Mouse (Mus musculus): ENCODE results near the gene Aqp1. TPM values are rescaled to one million over a fixed set of nuclear protein-coding genes. Genes with fewer than 3 reads are reported as not detected.

Gene Aqp1
- polyA plus RNA-seq, 1 experiment from 2014 or later: 0.38 TPM

- Histone ChIP-seq H3K27me3 (ENCODE audit: control insufficient read depth, insufficient read depth, low read length) (no peaks in the 10 kb centered on the region), H3K9ac (ENCODE audit: low read length) (no peak overlapping the region), H3K4me1 (ENCODE audit: control insufficient read depth, insufficient read depth, low read length) (no peaks in the 10 kb centered on the region), H3K4me3 (ENCODE audit: low read depth, low read length) (no peak overlapping the region), H3K9me3 (ENCODE audit: control insufficient read depth, low read length) (no peaks in the 10 kb centered on the region), H3K27ac (ENCODE audit: low read depth, low read length) (no peak overlapping the region), H3K36me3 (ENCODE audit: control insufficient read depth, insufficient read depth, low read length) (no peaks in the 10 kb centered on the region), H3K4me2 (no peak overlapping the region)
- DNase-seq (ENCODE audit: low spot score, missing footprints): no peak
- ATAC-seq (ENCODE audit: low FRiP score): no peak
- 83% methylated on average over 1 of the region's 1 CpGs for WGBS
Measured at GRCm38 (mm10) chr6:55362663-55363062, 26.4 kb downstream of the Aqp1 start.

GRCm38 (mm10) chr6:55367126-55367525 lies 30.9 kb downstream of the Aqp1 start:
- Histone ChIP-seq H3K4me2 (no peak overlapping the region), H3K27me3 (ENCODE audit: control insufficient read depth, insufficient read depth, low read length) (no peaks in the 10 kb centered on the region), H3K36me3 (ENCODE audit: control insufficient read depth, insufficient read depth, low read length) (no peaks in the 10 kb centered on the region), H3K9me3 (ENCODE audit: control insufficient read depth, low read length) (no peaks in the 10 kb centered on the region), H3K4me3 (ENCODE audit: low read depth, low read length) (no peak overlapping the region), H3K9ac (ENCODE audit: low read length) (no peak overlapping the region), H3K27ac (ENCODE audit: low read depth, low read length) (no peak overlapping the region), H3K4me1 (ENCODE audit: control insufficient read depth, insufficient read depth, low read length) (no peaks in the 10 kb centered on the region)
- ATAC-seq (ENCODE audit: low FRiP score): no peak
- DNase-seq (ENCODE audit: low spot score, missing footprints): no peak

DNA sequence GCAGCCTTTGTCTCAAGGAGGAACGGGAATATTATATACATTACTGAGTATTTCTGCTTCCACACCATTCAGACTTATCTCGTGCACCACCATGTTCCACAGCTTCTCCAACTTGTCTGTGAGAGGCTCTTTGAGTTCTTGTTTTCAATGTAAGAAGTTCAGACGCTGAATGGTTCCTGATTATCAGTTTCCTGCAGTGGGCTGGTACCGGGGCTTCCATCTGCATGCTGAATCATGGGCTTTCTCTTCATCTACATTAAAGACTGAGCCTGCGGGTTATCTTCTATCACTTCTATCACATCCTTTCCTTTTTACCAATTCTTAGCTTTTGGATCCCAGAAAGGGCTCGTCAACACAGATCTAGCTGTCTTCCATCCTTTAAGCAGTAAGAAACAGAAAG lies 34.6 kb downstream of the Aqp1 start:
- Histone ChIP-seq H3K36me3 (ENCODE audit: control insufficient read depth, insufficient read depth, low read length) (no peaks in the 10 kb centered on the region), H3K9me3 (ENCODE audit: control insufficient read depth, low read length) (no peaks in the 10 kb centered on the region), H3K4me1 (ENCODE audit: control insufficient read depth, insufficient read depth, low read length) (no peaks in the 10 kb centered on the region), H3K4me3 (ENCODE audit: low read depth, low read length) (no peak overlapping the region), H3K27me3 (ENCODE audit: control insufficient read depth, insufficient read depth, low read length) (no peaks in the 10 kb centered on the region), H3K27ac (ENCODE audit: low read depth, low read length) (no peak overlapping the region), H3K4me2 (no peak overlapping the region), H3K9ac (ENCODE audit: low read length) (no peak overlapping the region)
- DNase-seq (ENCODE audit: low spot score, missing footprints): no peak
- no peak for ATAC-seq (ENCODE audit: low FRiP score)
- WGBS: 87% methylated on average over 6 of the region's 6 CpGs

- no peak within 1 kb of the TSS for H3K4me2 ChIP-seq
- no peaks in the 10 kb centered on the region for H3K27me3 ChIP-seq (ENCODE audit: control insufficient read depth, insufficient read depth, low read length)
- no peaks in the 10 kb centered on the region for H3K4me1 ChIP-seq (ENCODE audit: control insufficient read depth, insufficient read depth, low read length)
- WGBS: 80% methylated on average over 6 of the region's 6 CpGs
- H3K27ac ChIP-seq (ENCODE audit: low read depth, low read length): no peak within 1 kb of the TSS
- H3K9ac ChIP-seq (ENCODE audit: low read length): no peak within 1 kb of the TSS
- H3K36me3 ChIP-seq (ENCODE audit: control insufficient read depth, insufficient read depth, low read length): no peaks in the 10 kb centered on the region
- no peaks in the 10 kb centered on the region for H3K9me3 ChIP-seq (ENCODE audit: control insufficient read depth, low read length)
- ATAC-seq (ENCODE audit: low FRiP score): no peak
- DNase-seq (ENCODE audit: low spot score, missing footprints): no peak
- H3K4me3 ChIP-seq (ENCODE audit: low read depth, low read length): no peak within 1 kb of the TSS
Measured at GRCm38 (mm10) chr6:55376076-55376475, 39.8 kb downstream of the Aqp1 start, which contains the start of gene Ghrhr. Gene Ghrhr, plus strand, starts transcription at chr6:55376295.

DNA sequence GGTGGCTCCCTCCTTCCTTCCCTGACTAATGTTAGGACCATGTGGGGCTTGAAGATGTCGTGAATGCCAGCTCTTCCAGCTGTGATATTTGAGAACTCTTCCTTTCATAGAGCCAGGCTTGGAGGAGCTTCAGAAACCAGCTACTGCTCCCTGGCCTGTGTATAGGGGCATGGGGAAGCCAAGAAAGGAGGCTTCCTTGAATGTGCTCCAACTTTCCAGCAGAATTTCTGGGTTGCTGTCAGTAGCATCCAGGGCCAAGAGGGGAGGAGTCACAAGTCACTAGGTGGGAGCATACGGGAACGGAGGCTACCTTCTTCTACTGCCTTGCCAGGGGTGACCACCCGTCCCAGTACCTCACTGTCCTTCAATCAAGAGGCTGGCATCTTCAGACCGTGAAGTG lies 40.3 kb downstream of the Aqp1 start:
- Histone ChIP-seq H3K4me2 (no peak overlapping the region), H3K4me3 (ENCODE audit: low read depth, low read length) (no peak overlapping the region), H3K9me3 (ENCODE audit: control insufficient read depth, low read length) (no peaks in the 10 kb centered on the region), H3K9ac (ENCODE audit: low read length) (no peak overlapping the region), H3K4me1 (ENCODE audit: control insufficient read depth, insufficient read depth, low read length) (no peaks in the 10 kb centered on the region), H3K27me3 (ENCODE audit: control insufficient read depth, insufficient read depth, low read length) (no peaks in the 10 kb centered on the region), H3K27ac (ENCODE audit: low read depth, low read length) (no peak overlapping the region), H3K36me3 (ENCODE audit: control insufficient read depth, insufficient read depth, low read length) (no peaks in the 10 kb centered on the region)
- DNase-seq (ENCODE audit: low spot score, missing footprints) (no peak), ATAC-seq (ENCODE audit: low FRiP score) (no peak)
- WGBS: 82% methylated on average over 5 of the region's 5 CpGs

GRCm38 (mm10) chr6:55377461-55377860 lies 41.2 kb downstream of the Aqp1 start:
- no peak for DNase-seq (ENCODE audit: low spot score, missing footprints)
- no peaks in the 10 kb centered on the region for H3K4me1 ChIP-seq (ENCODE audit: control insufficient read depth, insufficient read depth, low read length)
- no peak overlapping the region for H3K4me3 ChIP-seq (ENCODE audit: low read depth, low read length)
- ATAC-seq (ENCODE audit: low FRiP score): no peak
- H3K4me2 ChIP-seq: no peak overlapping the region
- H3K36me3 ChIP-seq (ENCODE audit: control insufficient read depth, insufficient read depth, low read length): no peaks in the 10 kb centered on the region
- no peaks in the 10 kb centered on the region for H3K9me3 ChIP-seq (ENCODE audit: control insufficient read depth, low read length)
- no peak overlapping the region for H3K9ac ChIP-seq (ENCODE audit: low read length)
- 86% methylated on average over 4 of the region's 4 CpGs for WGBS
- H3K27ac ChIP-seq (ENCODE audit: low read depth, low read length): no peak overlapping the region
- H3K27me3 ChIP-seq (ENCODE audit: control insufficient read depth, insufficient read depth, low read length): no peaks in the 10 kb centered on the region

- no peak overlapping the region for H3K27ac ChIP-seq (ENCODE audit: low read depth, low read length)
- WGBS: 42% methylated on average over 3 of the region's 3 CpGs
- no peaks in the 10 kb centered on the region for H3K9me3 ChIP-seq (ENCODE audit: control insufficient read depth, low read length)
- no peaks in the 10 kb centered on the region for H3K36me3 ChIP-seq (ENCODE audit: control insufficient read depth, insufficient read depth, low read length)
- no peak overlapping the region for H3K9ac ChIP-seq (ENCODE audit: low read length)
- no peak overlapping the region for H3K4me3 ChIP-seq (ENCODE audit: low read depth, low read length)
- DNase-seq (ENCODE audit: low spot score, missing footprints) (peak; percentile 91), ATAC-seq (ENCODE audit: low FRiP score) (peak; percentile 70)
- no peaks in the 10 kb centered on the region for H3K4me1 ChIP-seq (ENCODE audit: control insufficient read depth, insufficient read depth, low read length)
- no peaks in the 10 kb centered on the region for H3K27me3 ChIP-seq (ENCODE audit: control insufficient read depth, insufficient read depth, low read length)
- no peak overlapping the region for H3K4me2 ChIP-seq
Measured at GRCm38 (mm10) chr6:55379641-55380335, 43.6 kb downstream of the Aqp1 start.

- no peak overlapping the region for H3K4me2 ChIP-seq
- H3K36me3 ChIP-seq (ENCODE audit: control insufficient read depth, insufficient read depth, low read length): no peaks in the 10 kb centered on the region
- H3K27me3 ChIP-seq (ENCODE audit: control insufficient read depth, insufficient read depth, low read length): no peaks in the 10 kb centered on the region
- H3K9ac ChIP-seq (ENCODE audit: low read length): no peak overlapping the region
- H3K4me1 ChIP-seq (ENCODE audit: control insufficient read depth, insufficient read depth, low read length): no peaks in the 10 kb centered on the region
- ATAC-seq (ENCODE audit: low FRiP score) (no peak), DNase-seq (ENCODE audit: low spot score, missing footprints) (no peak)
- no peak overlapping the region for H3K4me3 ChIP-seq (ENCODE audit: low read depth, low read length)
- no peaks in the 10 kb centered on the region for H3K9me3 ChIP-seq (ENCODE audit: control insufficient read depth, low read length)
- no peak overlapping the region for H3K27ac ChIP-seq (ENCODE audit: low read depth, low read length)
- WGBS: 83% methylated on average over 4 of the region's 4 CpGs
Measured at GRCm38 (mm10) chr6:55381966-55382365, 45.7 kb downstream of the Aqp1 start.

DNA sequence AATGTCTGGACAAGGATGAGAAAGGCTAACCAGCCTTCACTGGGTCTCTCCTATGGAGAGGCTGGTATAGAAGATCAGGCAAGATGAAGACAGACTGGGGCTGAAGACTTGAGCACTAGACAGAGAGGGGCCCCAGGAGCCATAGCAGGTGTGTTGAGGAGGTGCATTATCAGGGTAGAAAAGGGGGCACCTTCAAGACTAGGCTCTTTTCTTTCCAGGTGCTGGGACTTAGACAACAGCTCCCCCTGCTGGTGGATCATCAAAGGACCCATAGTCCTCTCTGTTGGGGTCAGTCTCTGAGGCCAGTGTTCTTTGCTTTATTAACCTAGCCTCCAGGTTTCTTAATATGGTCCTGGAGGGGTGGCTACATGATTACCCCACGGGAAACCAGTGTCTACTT lies 47.7 kb downstream of the Aqp1 start:
- Histone ChIP-seq H3K27me3 (ENCODE audit: control insufficient read depth, insufficient read depth, low read length) (no peaks in the 10 kb centered on the region), H3K4me3 (ENCODE audit: low read depth, low read length) (no peak overlapping the region), H3K27ac (ENCODE audit: low read depth, low read length) (no peak overlapping the region), H3K36me3 (ENCODE audit: control insufficient read depth, insufficient read depth, low read length) (no peaks in the 10 kb centered on the region), H3K4me2 (no peak overlapping the region), H3K4me1 (ENCODE audit: control insufficient read depth, insufficient read depth, low read length) (peaks cover 3% of the 10 kb centered on the region), H3K9me3 (ENCODE audit: control insufficient read depth, low read length) (no peaks in the 10 kb centered on the region), H3K9ac (ENCODE audit: low read length) (no peak overlapping the region)
- WGBS: 17% methylated on average over 1 of the region's 1 CpGs
- no peak for ATAC-seq (ENCODE audit: low FRiP score)
- peak; percentile 89 for DNase-seq (ENCODE audit: low spot score, missing footprints)
